Mouse (Mus musculus): ENCODE measurements at regions not wholly inside any gene's neighbourhood (a gene's known extent, or its start where the extent isn't known, plus 50 kb on each side); places are given as distances from the start of the nearest gene placed in this dataset.

DNA sequence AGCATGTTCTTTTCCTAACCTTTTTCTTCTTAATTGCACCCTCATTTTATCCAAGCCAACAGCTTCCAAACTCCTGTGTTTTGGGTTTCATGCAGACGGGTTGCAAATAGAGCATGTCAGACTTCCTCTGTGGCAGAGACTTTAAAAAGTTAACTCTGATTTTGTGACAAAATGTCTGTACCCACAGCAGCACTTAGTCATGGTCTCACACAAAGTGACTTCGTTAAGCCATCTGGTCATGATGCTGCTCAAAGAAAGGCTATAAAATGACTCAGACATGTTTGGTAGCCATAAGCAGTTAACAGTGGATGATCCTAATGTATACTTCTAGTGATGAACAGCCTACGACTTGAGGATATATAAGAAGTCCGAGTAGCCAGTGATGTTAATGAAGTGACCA lies 255.5 kb downstream of the Wdr20rt start:
- DNase-seq (ENCODE audit: low read depth in 3 of 3, low spot score in 3 of 3) (no peak), ATAC-seq (ENCODE audit: insufficient read depth) (no peak)
- Histone ChIP-seq H3K4me1 (replicated peaks; ENCODE audit: control insufficient read depth in 2 of 2, insufficient read depth in 2 of 2, low read length in 1 of 2) (no peaks in the 10 kb centered on the region), H3K9ac (replicated peaks) (no peak overlapping the region), H3K9me3 (ENCODE audit: control insufficient read depth, low read length) (no peaks in the 10 kb centered on the region), H3K36me3 (replicated peaks; ENCODE audit: control insufficient read depth, insufficient read depth, low read depth) (no peaks in the 10 kb centered on the region), H3K27me3 (ENCODE audit: control insufficient read depth, insufficient read depth, low read length) (no peaks in the 10 kb centered on the region), H3K4me2 (ENCODE audit: low read depth) (no peak overlapping the region), H3K27ac (no peak overlapping the region), H3K4me3 (ENCODE audit: insufficient read depth in 1 of 2, low read depth in 2 of 2, low read length in 2 of 2) (no peak overlapping the region)
- no peak for TF ChIP-seq CTCF (IDR thresholded peaks at IDR 0.05; ENCODE audit: low read depth)
- TF ChIP-seq EP300 (IDR thresholded peaks at IDR 0.05; ENCODE audit: low read depth) = no peak
- WGBS (ENCODE audit: insufficient replicate concordance) = 63% methylated on average over 4 of the region's 4 CpGs

DNA sequence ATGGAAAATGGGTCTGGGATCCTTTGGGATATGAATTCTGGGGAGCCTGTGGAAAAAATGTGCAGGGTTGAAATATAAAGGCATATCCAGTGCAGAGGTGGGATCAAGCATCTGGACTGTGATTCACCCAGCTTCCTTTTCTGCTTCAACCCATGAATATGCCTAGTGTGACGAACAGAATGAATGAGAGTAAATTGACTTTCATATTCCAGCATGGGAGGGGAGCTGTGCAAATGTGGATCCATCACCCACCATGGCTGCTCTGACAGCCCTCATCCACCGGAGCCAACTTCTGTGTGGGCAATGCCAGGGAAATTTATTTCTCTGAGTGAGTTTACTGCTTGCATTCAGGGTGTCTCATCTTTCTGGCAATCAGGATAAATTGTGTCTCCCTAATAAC lies 265.8 kb downstream of the Wdr20rt start:
- Histone ChIP-seq H3K9me3 (ENCODE audit: control insufficient read depth, low read length) (no peaks in the 10 kb centered on the region), H3K4me2 (ENCODE audit: low read depth) (no peak overlapping the region), H3K36me3 (replicated peaks; ENCODE audit: control insufficient read depth, insufficient read depth, low read depth) (no peaks in the 10 kb centered on the region), H3K4me3 (ENCODE audit: insufficient read depth in 1 of 2, low read depth in 2 of 2, low read length in 2 of 2) (no peak overlapping the region), H3K4me1 (replicated peaks; ENCODE audit: control insufficient read depth in 2 of 2, insufficient read depth in 2 of 2, low read length in 1 of 2) (no peaks in the 10 kb centered on the region), H3K27ac (no peak overlapping the region), H3K9ac (replicated peaks) (no peak overlapping the region), H3K27me3 (ENCODE audit: control insufficient read depth, insufficient read depth, low read length) (no peaks in the 10 kb centered on the region)
- DNase-seq (ENCODE audit: low read depth in 3 of 3, low spot score in 3 of 3) = no peak
- 36% methylated on average over 2 of the region's 2 CpGs for WGBS (ENCODE audit: insufficient replicate concordance)
- ATAC-seq (ENCODE audit: insufficient read depth) = no peak
- TF ChIP-seq EP300 (IDR thresholded peaks at IDR 0.05; ENCODE audit: low read depth) = no peak
- no peak for TF ChIP-seq CTCF (IDR thresholded peaks at IDR 0.05; ENCODE audit: low read depth)

DNA sequence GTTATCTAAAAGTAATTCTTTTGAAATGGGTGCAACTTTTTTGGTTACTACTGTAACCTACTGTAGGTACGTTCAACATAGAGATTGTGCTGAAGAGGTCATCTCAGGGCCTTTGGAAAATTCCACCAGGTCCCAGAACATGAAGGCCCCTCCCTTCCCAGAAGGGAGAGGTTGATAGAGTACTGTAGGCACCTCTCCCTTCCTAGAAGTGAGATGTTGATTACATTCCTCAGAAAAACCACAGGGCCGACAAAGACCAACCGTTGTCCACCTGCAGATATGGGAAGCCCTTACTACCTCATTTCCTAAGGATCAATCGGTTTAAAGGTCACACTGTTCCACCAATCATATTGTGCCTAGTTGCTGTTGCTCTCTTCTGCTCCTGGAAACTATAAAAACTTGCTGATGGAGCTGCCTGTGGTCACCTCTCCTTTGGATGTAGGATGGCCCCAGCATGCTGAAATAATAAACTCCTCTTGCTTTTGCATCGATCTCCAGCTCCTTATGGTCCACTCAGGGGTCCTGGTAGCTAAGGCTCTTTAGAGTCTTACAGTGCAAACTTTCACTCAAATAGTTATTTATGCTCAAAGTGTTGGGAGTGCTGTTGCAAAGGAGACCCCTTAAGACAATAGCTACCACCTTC lies 269.2 kb downstream of the Wdr20rt start:
- no peaks in the 10 kb centered on the region for H3K27me3 ChIP-seq (ENCODE audit: control insufficient read depth, insufficient read depth, low read length)
- H3K4me1 ChIP-seq (replicated peaks; ENCODE audit: control insufficient read depth in 2 of 2, insufficient read depth in 2 of 2, low read length in 1 of 2) = no peaks in the 10 kb centered on the region
- H3K9ac ChIP-seq (replicated peaks) = no peak overlapping the region
- no peak overlapping the region for H3K4me3 ChIP-seq (ENCODE audit: insufficient read depth in 1 of 2, low read depth in 2 of 2, low read length in 2 of 2)
- no peaks in the 10 kb centered on the region for H3K36me3 ChIP-seq (replicated peaks; ENCODE audit: control insufficient read depth, insufficient read depth, low read depth)
- WGBS (ENCODE audit: insufficient replicate concordance) = 47% methylated on average over 5 of the region's 5 CpGs
- H3K27ac ChIP-seq = no peak overlapping the region
- H3K4me2 ChIP-seq (ENCODE audit: low read depth) = no peak overlapping the region
- DNase-seq (ENCODE audit: low read depth in 3 of 3, low spot score in 3 of 3) (no peak), ATAC-seq (ENCODE audit: insufficient read depth) (no peak)
- TF ChIP-seq EP300 (IDR thresholded peaks at IDR 0.05; ENCODE audit: low read depth) (no peak), CTCF (IDR thresholded peaks at IDR 0.05; ENCODE audit: low read depth) (no peak)
- no peaks in the 10 kb centered on the region for H3K9me3 ChIP-seq (ENCODE audit: control insufficient read depth, low read length)

DNA sequence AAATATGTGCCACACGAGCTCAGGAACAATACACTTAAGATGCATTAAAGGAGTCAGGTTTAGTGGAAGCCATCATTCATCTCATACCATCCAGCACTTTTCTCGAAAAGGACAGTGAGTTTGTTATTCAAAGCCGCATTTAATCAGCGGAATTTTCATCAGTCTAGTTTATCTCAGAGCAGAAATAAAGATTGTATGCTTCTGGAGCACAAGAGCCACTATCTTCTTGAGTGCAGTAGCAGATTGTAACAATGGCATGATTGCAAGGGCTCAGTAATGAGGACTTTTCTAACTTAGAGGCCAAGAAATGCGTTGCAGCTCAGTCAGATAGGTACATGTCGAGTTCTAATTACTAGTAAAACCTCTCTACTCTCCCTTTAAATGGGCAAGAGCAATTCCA lies 271.3 kb downstream of the Wdr20rt start:
- TF ChIP-seq EP300 (IDR thresholded peaks at IDR 0.05; ENCODE audit: low read depth) (no peak), CTCF (IDR thresholded peaks at IDR 0.05; ENCODE audit: low read depth) (no peak)
- Histone ChIP-seq H3K4me2 (ENCODE audit: low read depth) (no peak overlapping the region), H3K27me3 (ENCODE audit: control insufficient read depth, insufficient read depth, low read length) (no peaks in the 10 kb centered on the region), H3K9me3 (ENCODE audit: control insufficient read depth, low read length) (no peaks in the 10 kb centered on the region), H3K9ac (replicated peaks) (no peak overlapping the region), H3K4me3 (ENCODE audit: insufficient read depth in 1 of 2, low read depth in 2 of 2, low read length in 2 of 2) (no peak overlapping the region), H3K36me3 (replicated peaks; ENCODE audit: control insufficient read depth, insufficient read depth, low read depth) (no peaks in the 10 kb centered on the region), H3K27ac (no peak overlapping the region), H3K4me1 (replicated peaks; ENCODE audit: control insufficient read depth in 2 of 2, insufficient read depth in 2 of 2, low read length in 1 of 2) (no peaks in the 10 kb centered on the region)
- ATAC-seq (ENCODE audit: insufficient read depth) (no peak), DNase-seq (ENCODE audit: low read depth in 3 of 3, low spot score in 3 of 3) (no peak)
- WGBS (ENCODE audit: insufficient replicate concordance) = 63% methylated on average over 6 of the region's 6 CpGs

DNA sequence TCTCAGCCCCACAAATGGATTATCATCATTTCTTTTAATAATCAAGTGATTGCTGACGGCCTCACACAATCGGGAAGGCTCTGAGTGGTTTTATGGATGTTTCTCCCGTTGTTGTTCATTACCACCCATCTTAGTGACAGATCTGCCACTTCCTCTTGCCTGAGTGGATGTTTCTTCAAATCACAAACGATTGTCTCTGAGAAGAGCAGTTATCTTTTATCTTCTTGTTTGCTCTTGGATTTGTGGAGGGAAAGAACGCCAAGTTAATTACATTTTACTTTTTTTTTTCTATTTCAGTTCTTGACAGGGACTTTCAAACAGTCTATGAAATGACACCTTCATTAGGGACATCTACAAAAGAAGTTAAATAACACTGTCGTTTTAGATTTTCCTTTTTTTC lies 272.3 kb downstream of the Wdr20rt start:
- Histone ChIP-seq H3K27me3 (ENCODE audit: control insufficient read depth, insufficient read depth, low read length) (no peaks in the 10 kb centered on the region), H3K27ac (no peak overlapping the region), H3K9ac (replicated peaks) (no peak overlapping the region), H3K4me3 (ENCODE audit: insufficient read depth in 1 of 2, low read depth in 2 of 2, low read length in 2 of 2) (no peak overlapping the region), H3K4me2 (ENCODE audit: low read depth) (no peak overlapping the region), H3K36me3 (replicated peaks; ENCODE audit: control insufficient read depth, insufficient read depth, low read depth) (no peaks in the 10 kb centered on the region), H3K4me1 (replicated peaks; ENCODE audit: control insufficient read depth in 2 of 2, insufficient read depth in 2 of 2, low read length in 1 of 2) (no peaks in the 10 kb centered on the region), H3K9me3 (ENCODE audit: control insufficient read depth, low read length) (no peaks in the 10 kb centered on the region)
- WGBS (ENCODE audit: insufficient replicate concordance) = 44% methylated on average over 6 of the region's 6 CpGs
- TF ChIP-seq EP300 (IDR thresholded peaks at IDR 0.05; ENCODE audit: low read depth) = no peak
- TF ChIP-seq CTCF (IDR thresholded peaks at IDR 0.05; ENCODE audit: low read depth) = no peak
- ATAC-seq (ENCODE audit: insufficient read depth) (no peak), DNase-seq (ENCODE audit: low read depth in 3 of 3, low spot score in 3 of 3) (no peak)

Measured in liver, embryonic 14.5 days (tissue).